Mouse (Mus musculus) frontal cortex, postnatal 36 days (tissue): ENCODE results near the gene Olfr1289.

ENCODE experiments used
- DNase-seq, 2 experiments: peaks; one replicate each; pipeline ENCODE4 v3.0.0; 2022; ENCODE audit warnings: low spot score in 2 of 2

The Olfr1289 gene

DNA sequence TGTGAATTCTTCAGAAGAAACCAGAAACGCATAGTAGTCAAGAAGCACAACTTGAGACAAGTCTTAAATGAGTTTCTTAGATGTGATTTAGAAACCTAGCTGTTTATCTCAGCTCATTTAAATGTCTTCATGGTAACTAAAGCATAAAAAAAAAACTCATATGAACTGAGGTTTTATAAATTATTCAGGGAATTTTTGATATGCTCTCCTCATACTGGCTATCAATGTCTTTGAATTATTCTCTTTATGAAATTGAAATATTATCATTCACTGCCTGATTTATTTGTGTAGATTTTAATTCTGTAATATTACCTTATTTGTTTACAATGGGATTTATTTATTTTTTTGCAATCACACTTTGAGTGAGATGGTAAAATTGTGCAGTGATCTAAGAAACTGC is at the start of gene Olfr1289:
TSS of gene Olfr1289 (plus strand) at position 301 of the 400 bp plus-strand sequence.
- DNase-seq: no peak

- no peak for DNase-seq
Measured at GRCm38 (mm10) chr2:111448842-111449241, 31.8 kb upstream of the Olfr1289 start, which contains the start of gene Olfr1287. Olfr1287 (plus strand) TSS chr2:111449142.

- no peak for DNase-seq
Measured at GRCm38 (mm10) chr2:111473801-111474200, 6.8 kb upstream of the Olfr1289 start, which contains the start of gene Olfr1288. Olfr1288 (plus strand) TSS chr2:111474101.

- no peak for DNase-seq
Measured at GRCm38 (mm10) chr2:111493729-111494128, 13.1 kb downstream of the Olfr1289 start, which contains the start of gene Olfr1290. Olfr1290 (minus strand) TSS chr2:111493829.

DNA sequence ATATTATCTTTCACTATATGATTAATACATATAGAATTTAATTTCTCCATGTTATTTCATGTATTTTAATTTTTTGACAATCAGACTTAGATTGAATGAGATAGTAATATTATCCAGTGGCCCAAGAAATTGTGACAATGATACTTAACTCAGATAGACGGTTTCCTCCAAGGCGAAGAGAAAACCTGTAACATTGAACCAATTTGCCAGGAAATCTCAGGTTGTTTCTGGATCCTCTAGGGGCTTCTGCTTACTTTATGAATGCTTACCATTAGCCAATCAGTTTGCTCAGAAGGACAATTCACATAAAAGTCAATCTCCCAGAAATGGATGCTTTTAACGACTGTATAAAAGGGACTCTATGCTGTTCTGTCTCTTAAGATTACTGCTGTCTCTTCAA is 16.3 kb downstream of the Olfr1289 start, which contains the start of gene Olfr1291-ps1:
TSS of gene Olfr1291-ps1 (plus strand) at position 301 of the 400 bp plus-strand sequence.
- no peak for DNase-seq

GRCm38 (mm10) chr2:111517451-111517850 is 36.8 kb downstream of the Olfr1289 start:
- DNase-seq: no peak

GRCm38 (mm10) chr2:111524903-111525302 is 44.3 kb downstream of the Olfr1289 start, which contains the start of gene Olfr1293-ps:
Olfr1293-ps (plus strand) TSS chr2:111525203.
- no peak for DNase-seq
